Comparison of ENCODE assay signal across 22 mouse cellular contexts in the genomic region with DNA sequence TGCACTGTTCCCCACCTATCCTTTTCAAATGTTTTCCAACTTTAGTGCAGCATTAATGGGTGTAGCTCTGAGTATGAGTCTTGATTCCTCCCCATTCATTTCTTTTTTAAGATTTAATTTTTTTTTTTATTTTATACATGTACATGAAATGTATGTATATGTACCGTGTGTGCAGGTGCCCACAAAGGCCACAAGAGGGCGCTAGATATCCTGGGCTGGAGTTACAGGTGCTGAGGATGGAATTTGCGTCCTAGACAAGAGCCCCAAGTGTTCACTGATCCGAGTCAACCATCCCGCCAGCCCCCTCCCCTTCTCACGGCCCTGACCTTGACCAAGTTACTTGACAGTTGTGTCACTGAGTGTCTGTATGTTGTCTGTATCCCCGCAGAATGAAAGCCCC. TPM values are rescaled to one million over a fixed set of nuclear protein-coding genes. Genes with fewer than 3 reads are reported as not detected.
DNase-seq lines count a peak whose midpoint lies in the region; ATAC-seq and TF ChIP-seq lines count a peak whose summit lies in the region.
"Had no signal": no experiment of that assay in that cellular context is flagged by ENCODE, and none has a peak within 500 bp of the region (broad histone marks: within the 10 kb centered on the region; RNA-seq: fewer than 3 reads in every experiment).

No protein-coding gene starts in this region.

- H3K79me2 ChIP-seq in heart, adult 2 months (replicated peaks; ENCODE audit: control insufficient read depth, insufficient read depth, low read length), result no peaks in the 10 kb centered on the region

- WGBS in heart, adult 2 months, result 79% methylated on average over 7 of the region's 7 CpGs
- 62% methylated on average over 7 of the region's 7 CpGs for WGBS in liver, embryonic 14.5 days (ENCODE audit: insufficient replicate concordance)
- 70% methylated on average over 7 of the region's 7 CpGs for WGBS in liver, embryonic 11.5 days

- no peaks in the 10 kb centered on the region for H3K4me1 ChIP-seq in heart, adult 2 months (ENCODE audit: control insufficient read depth, insufficient read depth, low read length)
- H3K4me1 ChIP-seq in liver, embryonic 14.5 days (replicated peaks; ENCODE audit: control insufficient read depth in 2 of 2, insufficient read depth in 2 of 2, low read length in 1 of 2), result peaks cover 0 to 3% of the 10 kb centered on the region in 2 experiments; a peak in 2 of 4 replicates
- H3K4me1 ChIP-seq in liver, embryonic 11.5 days (replicated peaks; ENCODE audit: control insufficient read depth, insufficient read depth, low read length), result no peaks in the 10 kb centered on the region
- H3K4me1 ChIP-seq: neural tube, embryonic 15.5 days had no signal

- no peak overlapping the region for H3K27ac ChIP-seq in heart, adult 2 months
- H3K27ac ChIP-seq in liver, embryonic 14.5 days, result no peak overlapping the region
- no peak overlapping the region for H3K27ac ChIP-seq in liver, embryonic 11.5 days (ENCODE audit: low read depth, low read length)
- H3K27ac ChIP-seq: forebrain, embryonic 10.5 days; heart, embryonic 13.5 days; hindbrain, embryonic 10.5 days; lung, embryonic 15.5 days; neural tube, embryonic 15.5 days had no signal

- TF ChIP-seq POLR2A in heart, adult 2 months (IDR thresholded peaks at IDR 0.05; ENCODE audit: insufficient read depth, low read depth, low read length), result no peak
- no peak for TF ChIP-seq POLR2A in brain, embryonic 14.5 days (IDR thresholded peaks at IDR 0.05; ENCODE audit: borderline replicate concordance, extremely low read depth, insufficient read depth, insufficient read length, poor library complexity, severe bottlenecking)

- no peak for TF ChIP-seq EP300 in heart, adult 2 months (IDR thresholded peaks at IDR 0.05; ENCODE audit: insufficient read depth, low read depth, low read length)
- no peak for TF ChIP-seq EP300 in liver, embryonic 14.5 days (IDR thresholded peaks at IDR 0.05; ENCODE audit: low read depth)

- no peak for ATAC-seq in liver, embryonic 14.5 days (ENCODE audit: insufficient read depth)
- no peak for ATAC-seq in liver, embryonic 11.5 days (replicated peaks; ENCODE audit: low FRiP score)
- ATAC-seq: intestine, embryonic 16.5 days had no signal

- DNase-seq in heart, adult 2 months, result no peak
- DNase-seq in heart, postnatal 10 days, result no peak
- DNase-seq in liver, embryonic 14.5 days (ENCODE audit: low read depth in 3 of 3, low spot score in 3 of 3), result no peak
- no peak for DNase-seq in liver, embryonic 11.5 days (ENCODE audit: low spot score)
- peak; percentile 74 for DNase-seq in ES-CJ7 (ENCODE audit: low read depth, low spot score)
- no peak for DNase-seq in brain, embryonic 14.5 days (ENCODE audit: low read depth)
- no peak for DNase-seq in adrenal gland, postnatal 36 days
- no peak for DNase-seq in adipocyte (ENCODE audit: low spot score)
- DNase-seq: cerebellum, adult 2 months; kidney, postnatal 36 days; retina, postnatal 1 day; spleen, adult 18-20 months had no signal

- intact Hi-C loops in heart, adult 2 months (cut with DNase I), result no loop called here
- intact Hi-C loops in heart, postnatal 10 days (cut with DNase I), result no loop called here

- no peak overlapping the region for H3K9ac ChIP-seq in heart, adult 2 months (ENCODE audit: low read depth, low read length)
- no peak overlapping the region for H3K9ac ChIP-seq in liver, embryonic 14.5 days (replicated peaks)
- H3K9ac ChIP-seq in liver, embryonic 11.5 days (ENCODE audit: low read depth, low read length), result no peak overlapping the region
- H3K9ac ChIP-seq: heart, embryonic 13.5 days; lung, embryonic 15.5 days; neural tube, embryonic 15.5 days had no signal

- no peaks in the 10 kb centered on the region for H3K9me3 ChIP-seq in liver, embryonic 14.5 days (ENCODE audit: control insufficient read depth, low read length)
- no peaks in the 10 kb centered on the region for H3K9me3 ChIP-seq in liver, embryonic 11.5 days (ENCODE audit: control insufficient read depth, low read length)
- H3K9me3 ChIP-seq: forebrain, embryonic 10.5 days; hindbrain, embryonic 10.5 days; lung, embryonic 15.5 days; neural tube, embryonic 15.5 days had no signal

- H3K4me3 ChIP-seq in heart, adult 2 months, result no peak overlapping the region
- no peak overlapping the region for H3K4me3 ChIP-seq in liver, embryonic 14.5 days (ENCODE audit: insufficient read depth in 1 of 2, low read depth in 2 of 2, low read length in 2 of 2)
- no peak overlapping the region for H3K4me3 ChIP-seq in liver, embryonic 11.5 days (ENCODE audit: low read depth, low read length)
- H3K4me3 ChIP-seq: forebrain, embryonic 10.5 days; heart, embryonic 13.5 days; hindbrain, embryonic 10.5 days; lung, embryonic 15.5 days; neural tube, embryonic 15.5 days had no signal

- H3K4me2 ChIP-seq in liver, embryonic 14.5 days (ENCODE audit: low read depth), result no peak overlapping the region
- H3K4me2 ChIP-seq in liver, embryonic 11.5 days, result no peak overlapping the region
- H3K4me2 ChIP-seq: heart, embryonic 13.5 days; lung, embryonic 15.5 days; neural tube, embryonic 15.5 days had no signal

- TF ChIP-seq CTCF in heart, adult 2 months (IDR thresholded peaks at IDR 0.05), result peak; percentile 35
- TF ChIP-seq CTCF in liver, embryonic 14.5 days (IDR thresholded peaks at IDR 0.05; ENCODE audit: low read depth), result peak; percentile 55
- TF ChIP-seq CTCF in brain, embryonic 14.5 days (IDR thresholded peaks at IDR 0.05; ENCODE audit: borderline replicate concordance, extremely low read depth, insufficient read depth, insufficient read length), result peak; percentile 41; the same call in 1 of the 2 replicates

- no peaks in the 10 kb centered on the region for H3K27me3 ChIP-seq in heart, adult 2 months (ENCODE audit: control insufficient read depth, insufficient read depth, low read length)
- no peaks in the 10 kb centered on the region for H3K27me3 ChIP-seq in liver, embryonic 14.5 days (ENCODE audit: control insufficient read depth, insufficient read depth, low read length)
- no peaks in the 10 kb centered on the region for H3K27me3 ChIP-seq in liver, embryonic 11.5 days (replicated peaks; ENCODE audit: control insufficient read depth, insufficient read depth, low read length)
- H3K27me3 ChIP-seq: heart, embryonic 13.5 days; lung, embryonic 15.5 days; neural tube, embryonic 15.5 days had no signal

- no peaks in the 10 kb centered on the region for H3K36me3 ChIP-seq in heart, adult 2 months (ENCODE audit: control insufficient read depth, insufficient read depth, low read length)
- no peaks in the 10 kb centered on the region for H3K36me3 ChIP-seq in liver, embryonic 14.5 days (replicated peaks; ENCODE audit: control insufficient read depth, insufficient read depth, low read depth)
- H3K36me3 ChIP-seq in liver, embryonic 11.5 days (ENCODE audit: control insufficient read depth, insufficient read depth, low read length), result no peaks in the 10 kb centered on the region
- H3K36me3 ChIP-seq: forebrain, embryonic 10.5 days; heart, embryonic 13.5 days; hindbrain, embryonic 10.5 days; lung, embryonic 15.5 days; neural tube, embryonic 15.5 days had no signal

RNA-seq across cellular contexts. Expression of a gene that starts 12.1 kb away (rescaled TPM):
- 10 to 100 TPM in 1 of 2 experiments, 1 to 10 TPM in 1; 9.2 to 11.7 TPM for total RNA-seq in heart, adult 2 months (2021)
- 8.4 and 12.2 TPM in 2 replicates for polyA plus RNA-seq in heart, adult 2 months (2012; rRNA removed)
- total RNA-seq in heart, postnatal 10 days (2021), result 10 to 100 TPM; 12.7 to 13.9 TPM
- polyA plus RNA-seq in liver, embryonic 14.5 days (2012; rRNA removed), result 2.1 TPM in 2 replicates
- polyA plus RNA-seq in liver, embryonic 14.5 days (2014; fragmentation: Nextera tagmentation; extraction: Ambion mirVana), result 1.2 and 2.7 TPM in 2 replicates
- 1.5 and 1.9 TPM in 2 replicates for polyA plus RNA-seq in liver, embryonic 11.5 days (2014; fragmentation: Nextera tagmentation; extraction: Ambion mirVana)
- polyA plus RNA-seq in brain, embryonic 14.5 days (2012; rRNA removed), result 0.62 and 0.64 TPM in 2 replicates
- total RNA-seq in adrenal gland, postnatal 36 days (2021), result 10 to 100 TPM; 11.3 to 18.1 TPM

RNA-seq across cellular contexts. Expression of a gene that starts 17.8 kb away (rescaled TPM):
- not detected for total RNA-seq in heart, adult 2 months (2021)
- polyA plus RNA-seq in heart, adult 2 months (2012; rRNA removed), result 2.0 TPM in 1 of 2 replicates, not detected in the other
- not detected for total RNA-seq in heart, postnatal 10 days (2021)
- polyA plus RNA-seq in liver, embryonic 14.5 days (2012; rRNA removed), result 0.13 and 0.21 TPM in 2 replicates
- polyA plus RNA-seq in liver, embryonic 14.5 days (2014; fragmentation: Nextera tagmentation; extraction: Ambion mirVana), result 0.18 and 0.25 TPM in 2 replicates
- not detected in 2 replicates for polyA plus RNA-seq in liver, embryonic 11.5 days (2014; fragmentation: Nextera tagmentation; extraction: Ambion mirVana)
- polyA plus RNA-seq in brain, embryonic 14.5 days (2012; rRNA removed), result not detected in 2 replicates
- not detected for total RNA-seq in adrenal gland, postnatal 36 days (2021)
- total RNA-seq: gastrocnemius, postnatal 4 days; layer of hippocampus, postnatal 25 days had no signal
- polyA plus RNA-seq: cerebellum, adult 2 months; embryonic facial prominence, embryonic 14.5 days; forebrain, embryonic 10.5 days; heart, embryonic 13.5 days; hindbrain, embryonic 10.5 days; limb, embryonic 11.5 days; neural tube, embryonic 15.5 days had no signal
